Mouse (Mus musculus): Measurements from ENCODE around the gene Sigmar1. TPM values are rescaled to one million over a fixed set of nuclear protein-coding genes. Genes with fewer than 3 reads are reported as not detected.
A peak's percentile ranks its signal among the peaks of the same experiment; 100 is the strongest.
"Not testable (repeated sequence)": the region's sequence is repeated elsewhere in the genome, so short reads cannot be mapped to it uniquely, and the experiment has no call there.

Gene Sigmar1
- polyA plus RNA-seq, 1 experiment from 2014 or later = 103 TPM

DNA sequence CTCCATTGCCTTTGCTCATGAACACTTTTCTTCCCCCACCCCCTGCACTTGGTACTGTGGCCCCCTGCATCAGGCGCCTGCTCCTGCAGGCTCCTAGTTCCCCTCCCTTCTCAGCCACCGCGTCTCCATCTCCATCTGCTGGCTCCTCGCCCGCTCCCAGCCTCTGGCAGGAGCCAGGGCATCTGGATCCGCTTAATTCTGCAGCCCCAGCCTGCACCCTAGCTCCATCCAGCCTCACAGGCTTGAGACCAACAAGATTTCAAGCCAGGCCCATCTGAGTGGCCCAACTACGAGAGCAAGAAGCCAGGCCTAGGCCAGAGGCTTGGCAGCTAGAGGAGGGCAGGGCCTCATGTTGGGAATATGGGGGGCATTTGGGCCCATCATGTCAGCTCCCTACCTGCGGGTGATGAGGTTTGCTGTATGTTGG is 6.7 kb upstream of the Sigmar1 start:
- Histone ChIP-seq H3K27ac (peak overlapping the region; percentile 87), H3K36me3 (replicated peaks) (peaks cover 15% of the 10 kb centered on the region), H3K4me3 (peak overlapping the region; percentile 53), H3K4me1 (peaks cover 43% of the 10 kb centered on the region)
- H3K9me3 ChIP-seq; H3K27me3 ChIP-seq (ENCODE audit: poor library complexity, severe bottlenecking); DNase-seq (ENCODE audit: extremely low spot score, low spot score): not testable (repeated sequence)
- WGBS = 41% methylated on average over 8 of the region's 8 CpGs

GRCm38 (mm10) chr4:41762099-41762687 is 6.2 kb upstream of the Sigmar1 start:
- H3K4me3 ChIP-seq = peak overlapping the region; percentile 53
- H3K27me3 ChIP-seq (ENCODE audit: poor library complexity, severe bottlenecking) = no peaks in the 10 kb centered on the region
- 33% methylated on average over 8 of the region's 8 CpGs for WGBS
- H3K27ac ChIP-seq = peak overlapping the region; percentile 87
- H3K4me1 ChIP-seq = peaks cover 43% of the 10 kb centered on the region
- no peaks in the 10 kb centered on the region for H3K9me3 ChIP-seq
- peak; percentile 30 for DNase-seq (ENCODE audit: extremely low spot score, low spot score)
- peaks cover 16% of the 10 kb centered on the region for H3K36me3 ChIP-seq (replicated peaks)

DNA sequence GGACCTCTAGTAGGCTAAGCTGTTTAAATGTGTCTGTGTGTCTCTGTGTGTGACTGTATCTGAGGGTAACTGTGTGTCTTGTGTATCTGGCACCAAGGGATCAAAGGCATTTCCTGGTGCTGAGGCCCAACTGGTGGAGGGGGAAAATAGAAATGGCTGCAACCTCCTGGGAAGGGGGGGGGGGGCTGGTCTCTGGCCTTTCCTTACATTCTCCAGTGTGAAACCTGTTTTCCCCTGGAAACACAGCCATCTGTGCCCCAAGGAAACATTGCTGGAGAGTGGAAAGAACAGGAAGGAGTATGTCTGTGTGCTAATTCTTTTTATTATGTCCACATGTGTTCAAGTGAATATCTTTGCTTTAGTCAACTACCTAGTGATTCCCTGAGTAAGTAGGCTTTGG is 5.7 kb upstream of the Sigmar1 start:
- peak overlapping the region; percentile 53 for H3K4me3 ChIP-seq
- no peak for DNase-seq (ENCODE audit: extremely low spot score, low spot score)
- H3K27ac ChIP-seq = peak overlapping the region; percentile 87
- H3K36me3 ChIP-seq (replicated peaks) = peaks cover 13% of the 10 kb centered on the region
- peaks cover 43% of the 10 kb centered on the region for H3K4me1 ChIP-seq
- no peaks in the 10 kb centered on the region for H3K27me3 ChIP-seq (ENCODE audit: poor library complexity, severe bottlenecking)
- no peaks in the 10 kb centered on the region for H3K9me3 ChIP-seq

DNA sequence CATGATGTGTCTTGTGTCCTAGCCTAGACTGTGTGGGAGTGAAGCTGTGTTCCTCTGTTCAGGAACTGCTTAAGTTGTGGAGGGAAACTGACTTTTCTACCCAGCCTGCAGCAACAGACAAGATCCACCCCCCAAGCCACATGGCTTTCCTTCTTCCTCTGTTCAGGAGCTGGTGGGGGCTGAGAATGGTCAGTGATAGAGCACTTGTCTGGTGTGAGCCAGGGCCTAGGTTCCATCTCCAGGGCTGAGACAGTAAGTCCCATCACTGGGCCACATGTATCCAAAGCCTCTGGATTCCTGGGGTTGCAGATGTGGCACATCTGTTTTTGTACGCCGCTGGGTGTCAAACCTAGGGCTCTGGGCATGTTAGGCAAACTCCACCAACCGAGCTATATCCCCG is 5.0 kb upstream of the Sigmar1 start:
- peak overlapping the region; percentile 87 for H3K27ac ChIP-seq
- H3K4me1 ChIP-seq = peaks cover 51% of the 10 kb centered on the region
- no peaks in the 10 kb centered on the region for H3K9me3 ChIP-seq
- DNase-seq (ENCODE audit: extremely low spot score, low spot score) = no peak
- H3K27me3 ChIP-seq (ENCODE audit: poor library complexity, severe bottlenecking) = no peaks in the 10 kb centered on the region
- H3K4me3 ChIP-seq = peak overlapping the region; percentile 53
- peaks cover 12% of the 10 kb centered on the region for H3K36me3 ChIP-seq (replicated peaks)
- WGBS = 90% methylated on average over 4 of the region's 4 CpGs

- DNase-seq (ENCODE audit: extremely low spot score, low spot score) = peak; percentile 85
- peak overlapping the region; percentile 53 for H3K4me3 ChIP-seq
- H3K27me3 ChIP-seq (ENCODE audit: poor library complexity, severe bottlenecking) = no peaks in the 10 kb centered on the region
- peaks cover 57% of the 10 kb centered on the region for H3K4me1 ChIP-seq
- WGBS = under 1% methylated on average over 15 of the region's 15 CpGs
- H3K27ac ChIP-seq = peak overlapping the region; percentile 87
- no peaks in the 10 kb centered on the region for H3K9me3 ChIP-seq
- H3K36me3 ChIP-seq (replicated peaks) = peaks cover 12% of the 10 kb centered on the region
These were observed 4.3 kb upstream of the Sigmar1 start for GRCm38 (mm10) chr4:41760288-41760721.

DNA sequence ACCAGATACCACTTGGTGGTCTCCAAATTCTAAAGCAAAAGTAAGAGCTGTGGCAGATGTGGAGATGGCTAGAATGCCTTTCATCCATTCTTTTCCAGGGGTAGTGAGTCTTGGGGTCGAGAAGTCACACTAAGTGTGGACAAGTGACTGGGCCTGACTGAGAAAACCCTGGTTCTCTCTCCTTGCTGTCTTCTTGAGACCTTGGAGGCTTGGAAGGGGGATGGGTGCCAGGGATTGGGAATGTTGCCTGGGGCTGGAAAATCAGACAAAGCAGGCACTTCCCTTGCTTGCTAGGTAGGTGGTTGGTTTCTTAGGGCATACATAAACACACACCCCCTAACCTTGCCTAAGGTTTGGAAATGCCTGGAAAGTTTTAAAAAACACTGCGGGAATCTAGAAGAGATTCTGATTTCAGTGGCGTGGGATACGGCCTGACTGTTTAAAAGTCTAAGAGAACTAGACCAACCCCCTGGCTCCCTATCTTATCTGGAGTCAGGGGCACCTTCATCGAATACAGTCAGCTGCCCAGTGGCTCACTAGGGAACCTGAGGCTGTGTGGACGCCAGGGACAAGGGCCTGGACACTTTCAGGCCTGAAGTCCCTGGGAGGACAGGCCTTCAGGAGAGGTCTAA is 3.8 kb upstream of the Sigmar1 start:
- H3K4me1 ChIP-seq = peaks cover 62% of the 10 kb centered on the region
- peaks cover 12% of the 10 kb centered on the region for H3K36me3 ChIP-seq (replicated peaks)
- H3K27me3 ChIP-seq (ENCODE audit: poor library complexity, severe bottlenecking) = no peaks in the 10 kb centered on the region
- H3K27ac ChIP-seq = peak overlapping the region; percentile 87
- H3K4me3 ChIP-seq = peak overlapping the region; percentile 53
- no peaks in the 10 kb centered on the region for H3K9me3 ChIP-seq
- WGBS = 41% methylated on average over 6 of the region's 6 CpGs
- no peak for DNase-seq (ENCODE audit: extremely low spot score, low spot score)

DNA sequence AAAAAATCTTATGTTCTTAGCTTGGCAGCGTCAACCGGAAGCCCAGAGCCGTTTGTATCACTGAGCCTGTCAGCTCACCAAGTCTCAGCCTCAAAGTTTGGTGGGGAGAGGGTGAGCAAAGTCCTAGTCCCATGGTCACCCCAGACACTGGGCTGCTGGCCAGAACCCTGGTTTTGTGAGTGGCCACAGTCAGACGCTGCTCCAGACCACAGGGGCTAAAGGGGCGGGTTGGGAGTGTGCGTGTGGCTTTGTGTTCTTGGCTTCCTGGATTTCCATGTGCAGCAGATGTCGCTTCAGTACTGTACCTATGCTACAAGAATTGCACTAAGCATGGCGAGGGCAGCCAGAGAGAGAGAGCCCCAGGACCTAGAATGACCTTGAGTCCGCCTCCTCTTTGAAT is 3.2 kb upstream of the Sigmar1 start:
- 0 out of 2 replicates have a peak overlapping the region, but pooled peaks have one; percentile 53 for H3K4me3 ChIP-seq
- peaks cover 64% of the 10 kb centered on the region for H3K4me1 ChIP-seq
- WGBS = 90% methylated on average over 9 of the region's 9 CpGs

DNA sequence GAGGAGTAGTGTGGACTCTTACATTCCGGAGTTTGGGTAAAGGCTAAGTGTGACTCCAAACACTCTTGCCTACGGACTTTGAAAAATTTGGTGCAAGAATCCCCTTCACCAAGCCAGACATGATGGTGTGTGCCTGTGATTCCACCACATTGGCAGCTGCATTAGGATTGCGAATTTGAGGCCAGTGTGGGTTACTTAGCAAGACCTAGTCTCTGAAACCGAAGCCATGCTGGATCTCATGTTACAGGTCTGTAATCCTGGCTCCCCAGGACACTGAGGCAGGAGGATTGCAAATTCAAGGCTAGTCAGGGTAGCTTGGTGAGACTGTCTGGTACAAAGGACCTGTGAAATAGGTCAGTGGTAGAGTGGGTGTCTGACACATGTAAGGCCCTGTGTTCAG is 2.7 kb upstream of the Sigmar1 start:
- no peak overlapping the region for H3K4me3 ChIP-seq
- no peaks in the 10 kb centered on the region for H3K27me3 ChIP-seq (ENCODE audit: poor library complexity, severe bottlenecking)
- H3K36me3 ChIP-seq (replicated peaks) = peaks cover 12% of the 10 kb centered on the region
- WGBS = 87% methylated on average over 4 of the region's 4 CpGs
- DNase-seq (ENCODE audit: extremely low spot score, low spot score) = no peak
- H3K27ac ChIP-seq = no peak overlapping the region
- H3K4me1 ChIP-seq = peaks cover 64% of the 10 kb centered on the region
- no peaks in the 10 kb centered on the region for H3K9me3 ChIP-seq

More for the DNA sequence above, 3.2 kb upstream of the Sigmar1 start:
- Histone ChIP-seq H3K9me3 (no peaks in the 10 kb centered on the region), H3K27ac (peak overlapping the region; percentile 87; the same call in 1 of the 2 replicates), H3K36me3 (replicated peaks) (peaks cover 12% of the 10 kb centered on the region), H3K27me3 (ENCODE audit: poor library complexity, severe bottlenecking) (no peaks in the 10 kb centered on the region)
- DNase-seq (ENCODE audit: extremely low spot score, low spot score) = no peak

DNA sequence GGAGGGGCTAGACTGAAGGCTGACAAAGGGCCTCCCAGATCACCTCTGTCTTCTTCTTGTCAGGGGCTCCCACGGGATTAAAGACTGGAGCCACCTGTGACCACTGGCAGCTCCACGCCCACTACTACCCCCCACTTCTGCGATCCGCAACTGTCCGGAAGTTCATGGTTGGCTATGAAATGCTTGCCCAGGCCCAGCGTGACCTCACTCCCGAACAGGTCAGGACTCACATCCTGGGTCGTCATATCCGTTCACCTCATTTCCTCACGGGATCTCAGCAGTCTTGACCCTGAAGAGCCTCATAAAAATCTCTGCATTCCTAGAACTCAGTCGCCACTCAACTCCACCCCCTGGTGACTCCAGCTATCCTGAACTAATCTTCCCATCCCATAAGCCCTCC is 2.1 kb upstream of the Sigmar1 start:
- Histone ChIP-seq H3K9me3 (no peaks in the 10 kb centered on the region), H3K4me1 (peaks cover 60% of the 10 kb centered on the region), H3K36me3 (replicated peaks) (peaks cover 12% of the 10 kb centered on the region), H3K27me3 (ENCODE audit: poor library complexity, severe bottlenecking) (no peaks in the 10 kb centered on the region), H3K4me3 (no peak overlapping the region), H3K27ac (no peak overlapping the region)
- DNase-seq (ENCODE audit: extremely low spot score, low spot score) = no peak
- 86% methylated on average over 11 of the region's 11 CpGs for WGBS

DNA sequence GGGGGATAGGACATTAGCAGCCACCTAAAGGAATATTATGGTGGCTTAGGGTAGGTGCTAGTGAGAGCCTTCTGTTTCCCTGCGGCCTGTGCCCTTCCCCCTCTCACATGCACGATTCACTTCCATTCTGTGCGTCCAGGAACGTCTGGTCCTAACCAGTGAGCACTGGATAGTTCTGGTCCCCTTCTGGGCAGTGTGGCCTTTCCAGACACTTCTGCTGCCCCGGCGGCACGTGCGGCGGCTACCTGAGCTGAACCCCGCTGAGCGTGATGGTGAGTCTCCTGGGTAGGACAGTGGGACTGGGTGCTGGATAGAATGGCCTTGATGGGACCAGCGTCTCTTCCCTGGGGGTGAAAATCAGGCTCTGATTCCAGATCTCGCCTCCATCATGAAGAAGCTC is 1.4 kb upstream of the Sigmar1 start:
- DNase-seq (ENCODE audit: extremely low spot score, low spot score) = no peak
- Histone ChIP-seq H3K36me3 (replicated peaks) (peaks cover 12% of the 10 kb centered on the region), H3K4me3 (no peak overlapping the region), H3K9me3 (no peaks in the 10 kb centered on the region), H3K27ac (no peak overlapping the region), H3K4me1 (peaks cover 53% of the 10 kb centered on the region), H3K27me3 (ENCODE audit: poor library complexity, severe bottlenecking) (no peaks in the 10 kb centered on the region; the same call in 1 of the 2 replicates)
- 94% methylated on average over 13 of the region's 13 CpGs for WGBS

- H3K4me1 ChIP-seq = peaks cover 44% of the 10 kb centered on the region
- H3K4me3 ChIP-seq = peak overlapping the region; percentile 82
- no peaks in the 10 kb centered on the region; the same call in 1 of the 2 replicates for H3K27me3 ChIP-seq (ENCODE audit: poor library complexity, severe bottlenecking)
- 83% methylated on average over 8 of the region's 8 CpGs for WGBS
- no peaks in the 10 kb centered on the region for H3K9me3 ChIP-seq
- H3K36me3 ChIP-seq (replicated peaks) = peaks cover 12% of the 10 kb centered on the region
- no peak for DNase-seq (ENCODE audit: extremely low spot score, low spot score)
- peak overlapping the region; percentile 85 for H3K27ac ChIP-seq
These were observed 483 bp upstream of the Sigmar1 start for GRCm38 (mm10) chr4:41756440-41756839.

GRCm38 (mm10) chr4:41754797-41755337 is 1.1 kb downstream of the Sigmar1 start, which contains the start of gene Galt:
Galt (plus strand) TSS chr4:41755228.
- WGBS = 12% methylated on average over 14 of the region's 14 CpGs
- H3K4me3 ChIP-seq = peak within 1 kb of the TSS; percentile 82
- no peaks in the 10 kb centered on the region; the same call in 1 of the 2 replicates for H3K27me3 ChIP-seq (ENCODE audit: poor library complexity, severe bottlenecking)
- peak within 1 kb of the TSS; percentile 85 for H3K27ac ChIP-seq
- no peak for DNase-seq (ENCODE audit: extremely low spot score, low spot score)
- H3K9me3 ChIP-seq = no peaks in the 10 kb centered on the region
- peaks cover 28% of the 10 kb centered on the region for H3K4me1 ChIP-seq
- peaks cover 12% of the 10 kb centered on the region for H3K36me3 ChIP-seq (replicated peaks)

DNA sequence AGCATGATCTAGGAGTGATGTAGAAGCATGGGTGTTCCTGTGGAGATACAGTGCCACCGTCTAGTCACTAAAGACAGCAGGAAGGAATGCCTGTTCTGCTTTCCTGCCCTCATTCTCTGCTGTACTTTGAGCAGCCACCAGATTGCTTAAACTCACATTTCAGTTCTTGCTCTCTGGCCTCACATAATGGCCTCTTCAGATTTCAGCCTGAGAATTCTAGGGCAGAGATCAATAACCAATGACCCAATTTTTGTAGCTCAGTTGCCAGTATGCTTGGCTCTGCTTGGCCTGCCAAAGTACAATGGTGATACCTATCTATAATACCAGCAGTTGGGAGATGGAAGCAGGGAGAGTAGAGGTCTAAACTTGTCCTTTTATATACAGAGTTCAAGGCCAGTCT is 10.9 kb downstream of the Sigmar1 start:
- no peaks in the 10 kb centered on the region for H3K27me3 ChIP-seq (ENCODE audit: poor library complexity, severe bottlenecking)
- no peak overlapping the region for H3K4me3 ChIP-seq
- WGBS = 88% methylated on average over 1 of the region's 1 CpGs
- no peaks in the 10 kb centered on the region for H3K36me3 ChIP-seq (replicated peaks)
- no peak for DNase-seq (ENCODE audit: extremely low spot score, low spot score)
- H3K9me3 ChIP-seq = peaks cover 22% of the 10 kb centered on the region
- H3K27ac ChIP-seq = no peak overlapping the region
- peaks cover 15% of the 10 kb centered on the region for H3K4me1 ChIP-seq
